Mouse (Mus musculus) CH12.LX (cell line): ENCODE data around the gene Olfr187.

ENCODE experiments used
- CTCF ChIP-seq, 2 experiments: IDR thresholded peaks in 1 of 2; conservative IDR thresholded peaks in 1 of 2; 2 replicates each; pipeline ENCODE4 v1.5.1; 2011 to 2012; ENCODE audit warnings: low read depth in 2 of 2, low read length in 2 of 2, improper control_type of control experiment in 1 of 2, inconsistent platforms in 1 of 2, mild to moderate bottlenecking in 1 of 2, moderate library complexity in 1 of 2
- HCFC1 ChIP-seq: IDR thresholded peaks from 2 replicates; pipeline ENCODE4 v1.6.1; 2012; ENCODE audit warnings: low read depth, mild to moderate bottlenecking, inconsistent platforms, low read length, improper control_type of control experiment
- JUN ChIP-seq: IDR thresholded peaks from 2 replicates; pipeline ENCODE4 v1.6.1; 2011; ENCODE audit warnings: low read depth, mild to moderate bottlenecking, low read length, improper control_type of control experiment, moderate library complexity; ENCODE audit not compliant: insufficient read depth
- KAT2A ChIP-seq: IDR thresholded peaks from 2 replicates; pipeline ENCODE4 v1.6.1; 2012; ENCODE audit warnings: low read length, improper control_type of control experiment, inconsistent platforms; ENCODE audit not compliant: insufficient replicate concordance
- MEF2A ChIP-seq: IDR thresholded peaks from 2 replicates; pipeline ENCODE4 v1.6.1; 2014; ENCODE audit warnings: low read depth, mild to moderate bottlenecking, inconsistent platforms, low read length, improper control_type of control experiment, borderline replicate concordance
- MXI1 ChIP-seq: IDR thresholded peaks from 2 replicates; pipeline ENCODE4 v1.6.1; 2011; ENCODE audit warnings: mild to moderate bottlenecking, low read depth, low read length, improper control_type of control experiment
- POLR2A ChIP-seq: IDR thresholded peaks from 2 replicates; pipeline ENCODE4 v1.6.1; 2011; ENCODE audit warnings: low read depth, mild to moderate bottlenecking, improper control_type of control experiment, low read length
- RAD21 ChIP-seq: IDR thresholded peaks from 2 replicates; pipeline ENCODE4 v1.6.1; 2011; ENCODE audit warnings: low read depth, mild to moderate bottlenecking, low read length, improper control_type of control experiment, moderate library complexity
- SIN3A ChIP-seq: IDR thresholded peaks from 2 replicates; pipeline ENCODE4 v1.6.1; 2012; ENCODE audit warnings: low read length, improper control_type of control experiment, inconsistent platforms
- TBP ChIP-seq: conservative IDR thresholded peaks from 2 replicates; pipeline ENCODE4 v1.6.1; 2011; ENCODE audit warnings: low read depth, low read length, improper control_type of control experiment
- TCF12 ChIP-seq: IDR thresholded peaks from 2 replicates; pipeline ENCODE4 v1.6.1; 2014; ENCODE audit warnings: low read depth, mild to moderate bottlenecking, inconsistent platforms, low read length, improper control_type of control experiment
- ZKSCAN1 ChIP-seq: IDR thresholded peaks from 2 replicates; pipeline ENCODE4 v1.6.1; 2012; ENCODE audit warnings: low read depth, inconsistent platforms, low read length, improper control_type of control experiment, borderline replicate concordance

DNA sequence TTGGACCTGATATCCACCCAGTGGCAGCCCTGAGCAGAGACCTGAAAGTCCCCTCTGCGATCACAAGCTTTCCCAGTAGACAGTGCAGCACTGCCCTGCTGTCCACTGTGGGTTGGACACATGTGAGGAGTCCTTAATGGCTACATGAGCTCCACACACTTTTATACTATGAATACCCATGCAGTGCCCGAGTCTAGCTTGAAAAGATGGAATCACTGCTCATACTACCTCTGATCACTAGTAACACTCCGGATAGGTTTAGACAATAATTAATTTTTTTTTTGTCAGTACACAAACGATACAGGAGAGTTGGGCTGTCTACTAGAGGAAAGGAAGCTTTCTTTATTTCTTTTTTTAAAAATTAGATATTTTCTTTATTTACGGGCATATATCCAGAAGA lies 38.3 kb upstream of the Olfr187 start, which contains the start of gene Olfr190:
- no peak for TF ChIP-seq JUN
- no peak for TF ChIP-seq KAT2A
- no peak for TF ChIP-seq CTCF (conservative IDR thresholded peaks at IDR 0.05 in 1 of 2, IDR thresholded peaks at IDR 0.05 in 1 of 2; ENCODE audit: low read depth in 2 of 2, low read length in 2 of 2)
- no peak for TF ChIP-seq TBP
- TF ChIP-seq RAD21: no peak
- no peak for TF ChIP-seq TCF12
- TF ChIP-seq MXI1: no peak
- TF ChIP-seq POLR2A: no peak
- no peak for TF ChIP-seq HCFC1
- TF ChIP-seq ZKSCAN1: no peak
- TF ChIP-seq MEF2A: no peak
- no peak for TF ChIP-seq SIN3A
